Mouse (Mus musculus): ENCODE results near the gene Fcer1g.

Fcer1g gene

DNA sequence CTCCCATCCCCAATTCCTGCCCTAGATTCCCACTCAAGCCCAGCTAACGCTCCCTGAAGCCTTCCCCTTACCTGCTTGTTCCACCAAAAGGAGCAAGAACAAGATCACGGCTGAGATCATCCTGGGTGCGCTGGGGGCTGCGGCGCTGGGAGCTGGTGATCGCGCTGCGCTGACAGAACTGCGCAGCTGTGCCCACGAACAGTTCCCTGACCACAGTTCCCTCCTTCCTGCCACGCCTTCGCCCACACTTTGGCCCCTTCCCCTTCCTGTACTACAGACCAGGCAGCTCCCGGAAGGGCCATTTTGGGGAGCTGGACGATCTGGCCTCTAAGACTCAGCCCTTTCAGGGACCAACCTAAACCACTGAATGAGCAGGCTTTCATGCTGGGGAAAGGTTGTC is at the start of gene Fcer1g:
Gene Fcer1g, minus strand, starts transcription at position 240 of the 400 bp plus-strand sequence.
- DNase-seq: no peak

- DNase-seq: no peak
Measured at GRCm38 (mm10) chr1:171283188-171284160, 49.3 kb upstream of the Fcer1g start.

GRCm38 (mm10) chr1:171282086-171282805 is 48.1 kb upstream of the Fcer1g start:
- no peak for DNase-seq

- peak; percentile 70 to 82 for DNase-seq
Measured at GRCm38 (mm10) chr1:171281528-171281923, 47.4 kb upstream of the Fcer1g start.

DNA sequence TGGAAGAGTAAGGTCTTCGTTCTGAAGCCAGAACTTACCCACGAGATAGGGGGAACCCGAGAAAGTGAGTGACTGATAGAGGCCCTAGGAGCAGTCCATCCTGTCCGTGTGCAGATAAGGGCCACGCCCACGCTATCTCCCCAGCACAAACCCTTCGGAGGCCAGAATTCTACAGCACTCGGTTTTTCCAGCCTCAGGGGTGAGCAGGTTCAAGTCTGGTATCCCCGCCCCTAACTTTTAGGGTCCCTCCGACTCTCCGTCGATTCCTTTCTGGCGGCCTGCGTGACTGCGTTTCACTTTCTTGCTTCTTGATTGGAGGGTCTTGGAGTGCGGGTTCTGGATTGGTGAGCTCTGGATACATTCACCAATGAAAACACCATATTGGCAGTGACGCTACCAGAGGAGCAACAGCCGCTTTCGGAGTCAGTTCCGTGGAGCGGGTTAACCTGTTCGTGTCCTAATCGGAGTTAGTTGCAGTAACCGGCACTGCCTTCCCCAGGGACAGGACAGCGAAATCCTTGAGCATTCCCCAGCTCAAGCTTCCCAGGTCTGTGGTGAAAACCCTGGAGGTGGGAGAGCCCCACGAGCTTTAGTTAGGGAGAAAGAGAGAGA is 46.9 kb upstream of the Fcer1g start, which contains the start of gene Ppox:
Gene Ppox, minus strand, starts transcription at position 271 of the 612 bp plus-strand sequence.
- DNase-seq: peak; percentile 85 to 90

DNA sequence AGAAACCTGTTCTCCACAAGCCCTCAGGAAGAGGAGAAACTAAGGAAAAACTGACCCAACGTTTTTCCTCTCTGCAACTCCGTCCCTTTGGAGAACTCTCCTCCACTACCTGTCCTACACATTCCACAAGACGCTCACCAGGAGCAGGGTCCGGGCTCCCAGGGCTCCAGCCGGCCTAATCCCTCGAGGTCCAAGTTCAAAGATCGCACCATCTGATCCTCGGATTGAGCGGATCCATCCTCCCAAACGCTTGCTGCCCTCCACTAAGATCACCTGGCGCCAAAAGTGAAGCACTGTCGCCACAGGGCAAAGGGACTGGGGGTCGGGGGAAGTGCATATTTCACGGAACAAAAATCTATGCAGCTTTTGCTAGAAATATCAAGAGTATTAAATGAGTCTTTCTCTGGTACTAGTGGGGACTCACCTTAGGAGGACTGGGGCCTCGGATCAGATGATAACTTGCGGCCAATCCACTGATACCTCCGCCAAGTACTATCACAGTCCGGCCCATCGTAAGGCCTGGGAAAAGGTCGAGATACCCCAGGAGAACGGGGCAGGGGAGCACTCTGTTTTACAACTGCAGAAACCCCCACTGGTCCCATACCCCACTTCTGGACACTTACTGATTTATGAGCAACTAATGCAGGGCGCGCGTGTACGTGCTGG is 46.2 kb upstream of the Fcer1g start:
- no peak for DNase-seq

DNA sequence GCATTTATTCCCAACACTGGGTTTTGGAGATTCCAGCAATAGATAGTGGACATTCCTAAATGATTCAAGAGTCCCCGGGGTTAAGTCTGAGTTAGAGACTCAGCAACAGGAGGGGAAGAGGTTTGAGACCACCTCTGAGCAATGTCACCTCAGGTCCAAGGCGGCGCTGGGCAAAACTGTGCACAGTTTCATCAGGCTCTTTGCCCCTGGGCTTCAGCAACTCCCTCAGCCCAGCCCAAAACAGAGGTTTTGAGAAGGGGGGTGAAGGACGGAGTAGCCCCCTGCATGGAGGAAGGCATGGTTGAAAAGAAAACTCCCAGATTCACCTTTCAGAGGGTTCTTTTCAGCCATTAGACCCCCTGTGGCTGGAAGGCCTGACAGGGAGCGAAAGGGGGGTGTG is 45.6 kb upstream of the Fcer1g start:
- no peak for DNase-seq

GRCm38 (mm10) chr1:171279012-171279705 is 45.0 kb upstream of the Fcer1g start:
- DNase-seq: no peak

- DNase-seq: no peak
Measured at GRCm38 (mm10) chr1:171278436-171278835, 44.3 kb upstream of the Fcer1g start.

- no peak for DNase-seq
Measured at GRCm38 (mm10) chr1:171277736-171278135, 43.6 kb upstream of the Fcer1g start.

GRCm38 (mm10) chr1:171276110-171276748 is 42.1 kb upstream of the Fcer1g start:
- no peak for DNase-seq

DNA sequence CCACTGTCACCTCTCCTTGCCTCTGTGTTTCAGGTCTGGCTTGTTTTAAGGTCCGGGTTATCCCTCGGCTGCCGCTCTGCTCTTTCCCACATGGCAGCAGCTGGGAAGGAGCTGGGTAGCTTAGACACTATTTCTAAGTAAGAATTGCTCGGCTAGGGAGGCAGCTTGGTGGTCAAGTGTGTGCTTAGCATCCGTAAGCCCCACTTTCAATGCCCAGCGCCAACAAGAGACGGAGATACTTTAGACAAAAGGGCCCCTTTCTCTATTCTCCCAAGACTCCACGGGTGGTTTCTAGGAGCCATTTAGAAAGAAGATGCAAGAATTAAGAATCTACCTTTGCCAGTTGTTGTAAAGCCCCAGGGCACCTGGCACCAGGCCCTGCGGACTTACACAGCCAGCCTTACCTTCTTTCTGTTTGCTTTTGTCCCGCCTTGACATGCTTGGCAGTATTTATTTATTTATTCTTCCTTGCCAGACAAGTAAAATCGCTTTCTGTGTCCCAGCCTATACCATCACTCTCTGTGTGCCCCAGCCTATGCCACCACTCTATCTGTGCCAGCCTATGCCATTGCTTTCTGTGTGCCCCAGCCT is 41.1 kb upstream of the Fcer1g start:
- no peak for DNase-seq

- DNase-seq: peak in 1 of 2 experiments; percentile 6
Measured at GRCm38 (mm10) chr1:171274171-171274570, 40.0 kb upstream of the Fcer1g start.

- DNase-seq: peak in 1 of 2 experiments; percentile 1
Measured at GRCm38 (mm10) chr1:171272086-171272485, 37.9 kb upstream of the Fcer1g start.

DNA sequence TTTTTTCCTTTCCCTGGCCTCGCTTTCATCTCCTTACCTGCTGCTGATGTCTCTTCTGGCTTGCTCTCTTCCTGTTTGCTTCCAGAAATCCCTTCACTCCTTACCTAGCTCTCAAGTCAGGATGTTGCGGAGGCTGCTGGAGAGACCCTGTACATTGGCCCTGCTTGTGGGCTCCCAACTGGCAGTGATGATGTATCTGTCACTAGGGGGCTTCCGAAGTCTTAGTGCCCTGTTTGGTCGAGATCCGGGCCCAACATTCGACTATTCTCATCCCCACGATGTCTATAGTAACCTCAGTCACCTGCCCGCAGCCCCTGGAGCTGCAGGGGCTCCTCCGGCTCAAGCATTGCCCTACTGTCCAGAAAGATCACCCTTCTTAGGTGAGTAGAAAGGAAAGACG is 37.5 kb upstream of the Fcer1g start:
- no peak for DNase-seq

DNA sequence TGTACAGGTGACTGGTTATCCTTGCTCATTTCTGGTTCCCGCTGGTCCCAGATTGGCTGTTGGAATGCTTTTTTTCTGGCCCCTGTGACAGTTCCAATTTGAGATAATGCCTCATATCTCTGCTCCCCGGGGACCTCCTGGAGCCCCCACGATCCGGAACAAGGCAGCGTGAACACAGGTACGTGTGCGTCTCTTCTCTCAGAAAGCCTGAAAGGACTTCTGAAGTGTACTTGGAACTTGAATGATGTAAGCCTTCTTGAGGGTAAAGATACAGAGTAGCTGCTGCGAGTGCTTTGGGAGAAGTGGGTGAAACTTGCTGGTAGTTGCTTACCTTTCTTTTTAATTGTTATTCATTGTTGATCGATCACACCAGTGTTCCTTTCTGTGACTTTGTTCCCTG is 37.0 kb upstream of the Fcer1g start:
- no peak for DNase-seq

DNA sequence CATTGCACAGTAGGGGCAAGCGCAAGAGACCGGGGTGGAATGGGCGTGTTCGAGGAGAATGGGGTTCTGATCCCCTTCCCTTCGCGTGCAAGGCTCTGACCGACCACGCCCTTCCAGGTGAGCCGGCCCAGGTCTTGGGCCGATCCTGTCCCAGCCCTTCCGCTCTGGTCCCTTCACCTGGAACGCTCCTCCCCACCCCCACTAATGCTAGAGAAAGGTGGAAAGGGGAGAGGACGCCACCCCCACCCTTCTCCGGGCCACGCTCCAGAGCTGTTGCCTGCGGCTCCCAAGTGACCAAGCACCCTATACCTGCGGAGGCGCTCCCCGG is 36.4 kb upstream of the Fcer1g start:
- no peak for DNase-seq

GRCm38 (mm10) chr1:171269848-171270572 is 35.8 kb upstream of the Fcer1g start, which contains the start of gene B4galt3:
Gene B4galt3 (plus strand): TSS chr1:171270328.
- peak; percentile 98 to 99 for DNase-seq

- no peak for DNase-seq
Measured at GRCm38 (mm10) chr1:171268341-171268740, 34.2 kb upstream of the Fcer1g start.

DNA sequence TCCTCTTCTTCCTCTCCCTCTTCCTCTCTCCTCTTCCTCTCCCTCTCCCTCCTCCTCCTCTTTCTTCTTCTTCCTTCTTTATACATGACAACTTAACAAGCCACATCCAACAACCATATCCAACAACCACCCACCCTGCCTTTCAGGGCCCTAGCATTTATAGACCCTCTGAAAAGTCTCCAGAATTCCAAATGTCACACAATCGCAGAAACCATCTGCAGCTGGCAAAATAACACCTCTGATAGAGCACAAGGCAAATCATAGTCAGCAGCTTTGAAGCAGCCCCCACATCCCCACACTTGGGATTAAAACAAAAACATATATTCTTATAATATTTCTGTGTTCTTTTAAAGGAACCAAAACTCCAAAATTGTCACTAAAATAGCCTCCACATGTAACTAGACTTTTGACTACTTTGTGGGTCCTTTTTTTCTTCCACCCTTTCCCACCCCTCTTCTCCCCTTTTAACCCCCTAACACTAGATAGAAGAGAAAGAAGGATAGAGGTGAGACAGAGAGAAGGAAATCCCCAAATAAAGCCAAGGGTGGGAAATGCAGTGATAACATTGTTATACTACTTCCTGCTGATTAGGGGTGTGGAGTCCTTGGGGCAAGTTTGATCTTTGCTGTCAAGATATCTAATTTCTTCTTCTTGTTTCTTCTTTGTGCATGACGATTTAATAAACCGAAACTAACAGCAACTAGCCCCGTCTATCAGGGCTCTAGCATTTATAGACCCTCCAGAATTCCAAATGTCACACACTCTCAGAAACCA is 32.0 kb upstream of the Fcer1g start:
- no peak for DNase-seq
